In the genomic region with DNA sequence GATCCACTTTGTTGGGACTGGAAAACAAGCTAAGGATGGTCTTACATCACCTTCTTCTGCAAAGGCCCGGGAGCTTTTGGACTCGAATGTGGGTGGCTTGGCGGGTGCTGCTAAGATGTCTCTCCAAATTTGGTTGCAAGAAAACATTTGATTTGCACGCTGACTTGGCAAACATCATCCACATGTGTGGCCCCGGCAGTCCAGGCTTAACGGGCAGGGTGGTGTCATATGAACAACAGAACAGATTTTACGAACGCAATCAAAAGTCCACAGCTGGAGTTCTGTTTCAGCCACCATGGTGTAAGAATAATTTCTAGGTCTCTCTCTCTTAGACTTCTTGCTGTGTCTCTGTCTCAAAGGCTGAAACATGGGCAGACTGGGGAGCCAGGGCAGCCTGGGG, we compare ENCODE assay signal across 9 mouse cellular contexts. TPM values are rescaled to one million over a fixed set of nuclear protein-coding genes. Genes with fewer than 3 reads are reported as not detected.
A peak's percentile ranks its signal among the peaks of the same experiment; 100 is the strongest.
DNase-seq lines count a peak whose midpoint lies in the region; ATAC-seq and TF ChIP-seq lines count a peak whose summit lies in the region.
"Had no signal": no experiment of that assay in that cellular context is flagged by ENCODE, and none has a peak within 500 bp of the region (broad histone marks: within the 10 kb centered on the region; RNA-seq: fewer than 3 reads in every experiment).

No protein-coding gene starts in this region.

- TF ChIP-seq CTCF in kidney, adult 2 months (conservative IDR thresholded peaks at IDR 0.05; ENCODE audit: insufficient read depth, insufficient read length, low read depth, low read length), result no peak

- WGBS in kidney, adult 2 months, result 69% methylated on average over 8 of the region's 8 CpGs
- WGBS in neural tube, embryonic 15.5 days, result 68% methylated on average over 8 of the region's 8 CpGs

- H3K4me2 ChIP-seq in neural tube, embryonic 15.5 days, result no peak overlapping the region

- no peak for ATAC-seq in neural tube, embryonic 15.5 days (ENCODE audit: low FRiP score)

- H3K36me3 ChIP-seq in kidney, adult 2 months (ENCODE audit: control insufficient read depth, insufficient read depth, low read length), result no peaks in the 10 kb centered on the region
- H3K36me3 ChIP-seq in neural tube, embryonic 15.5 days, result no peaks in the 10 kb centered on the region

- no peak for DNase-seq in kidney, adult 2 months
- no peak for DNase-seq in kidney, adult 9 months
- peak; percentile 50 for DNase-seq in gastrocnemius, adult 18-20 months (ENCODE audit: low spot score)
- peak; percentile 59 to 64 for DNase-seq in heart, postnatal 14 days
- DNase-seq in left cerebral cortex, postnatal 25 days (ENCODE audit: low spot score in 2 of 2), result no peak
- DNase-seq in retina, embryonic 14.5 days (ENCODE audit: low spot score), result no peak
- no peak for DNase-seq in liver

- no peaks in the 10 kb centered on the region for H3K4me1 ChIP-seq in kidney, adult 2 months (ENCODE audit: control insufficient read depth, insufficient read depth, low read length)
- peaks cover 40% of the 10 kb centered on the region for H3K4me1 ChIP-seq in neural tube, embryonic 15.5 days

- no peak for TF ChIP-seq POLR2A in kidney, adult 2 months (IDR thresholded peaks at IDR 0.05; ENCODE audit: low read depth, low read length)

- H3K4me3 ChIP-seq in kidney, adult 2 months (ENCODE audit: insufficient read depth, low read depth, low read length), result no peak overlapping the region; the same call in 1 of the 2 replicates
- no peak overlapping the region for H3K4me3 ChIP-seq in neural tube, embryonic 15.5 days (replicated peaks)
- H3K4me3 ChIP-seq: erythroblast, embryonic 14.5 days had no signal

- H3K27me3 ChIP-seq in kidney, adult 2 months (replicated peaks; ENCODE audit: control insufficient read depth, insufficient read depth, low read length), result no peaks in the 10 kb centered on the region
- no peaks in the 10 kb centered on the region for H3K27me3 ChIP-seq in neural tube, embryonic 15.5 days (replicated peaks)

- 0 out of 2 replicates have a peak overlapping the region, but pooled peaks have one; percentile 21 for H3K27ac ChIP-seq in kidney, adult 2 months (ENCODE audit: insufficient read depth, low read depth, low read length)
- 0 out of 2 replicates have a peak overlapping the region, but pooled peaks have one; percentile 54 for H3K27ac ChIP-seq in neural tube, embryonic 15.5 days (replicated peaks)

- no peaks in the 10 kb centered on the region for H3K9me3 ChIP-seq in neural tube, embryonic 15.5 days (replicated peaks)

- no peak overlapping the region for H3K9ac ChIP-seq in neural tube, embryonic 15.5 days (replicated peaks)

- intact Hi-C loops in heart, postnatal 14 days (cut with DNase I), result no loop called here
- intact Hi-C loops in left cerebral cortex, postnatal 25 days (cut with DNase I), result no loop called here

RNA-seq across cellular contexts. Expression of a gene that starts 3.6 kb away (rescaled TPM):
- 2.2 and 2.4 TPM in 2 replicates for polyA plus RNA-seq in kidney, adult 2 months (2012; rRNA removed)
- total RNA-seq in gastrocnemius, adult 18-20 months (2021), result 1 to 10 TPM in 1 of 2 experiments, under 1 TPM in 1; 0.57 to 1.0 TPM
- 1 to 10 TPM; 3.2 to 3.7 TPM for total RNA-seq in heart, postnatal 14 days (2021)
- polyA plus RNA-seq in neural tube, embryonic 15.5 days (2015; fragmentation: Nextera tagmentation; extraction: Ambion mirVana), result 3.5 and 6.2 TPM in 2 replicates
- 1 to 10 TPM in 1 of 2 experiments, under 1 TPM in 1; 0.80 to 1.2 TPM for total RNA-seq in left cerebral cortex, postnatal 25 days (2021)
- polyA plus RNA-seq: erythroblast, embryonic 14.5 days had no signal

Comparison
In these comparisons a context has a peak if more than half of its experiments do, and no peak if none do; other contexts are left out.
1. DNase-seq: peak in gastrocnemius, adult 18-20 months (single experiment) and heart, postnatal 14 days (2 of 2); none in kidney, adult 2 months (single experiment), kidney, adult 9 months (single experiment), left cerebral cortex, postnatal 25 days (0 of 2), retina, embryonic 14.5 days (single experiment) and liver (single experiment).